Mouse (Mus musculus) ES-E14 (cell line): ENCODE measurements around the gene Gm21970.

Source experiments
- CHD2 ChIP-seq: IDR thresholded peaks from 2 replicates; pipeline ENCODE4 v1.6.1; 2014; ENCODE audit warnings: mild to moderate bottlenecking, low read depth, low read length, inconsistent platforms
- MAFK ChIP-seq: IDR thresholded peaks from 2 replicates; pipeline ENCODE4 v1.6.1; 2014; ENCODE audit warnings: mild to moderate bottlenecking, low read depth, low read length, inconsistent platforms; ENCODE audit not compliant: insufficient read depth
- ZNF384 ChIP-seq: IDR thresholded peaks from 2 replicates; pipeline ENCODE4 v1.6.1; 2012; ENCODE audit warnings: low read depth, low read length, inconsistent platforms

GRCm38 (mm10) chr16:91413102-91413844, 21.8 kb downstream of the Gm21970 start:
- TF ChIP-seq CHD2: no peak
- TF ChIP-seq ZNF384: no peak
- TF ChIP-seq MAFK: no peak
